Mouse (Mus musculus): ENCODE measurements around the gene 4932438H23Rik.

4932438H23Rik gene

GRCm38 (mm10) chr16:91004915-91005538 is 89.9 kb downstream of the 4932438H23Rik start:
- no peak for DNase-seq

All from cerebellum, postnatal 14 days (tissue).